Mouse (Mus musculus) spleen, postnatal 4 days (tissue): Measurements from ENCODE around the gene Mpo.

Experiments
- DNase-seq, 2 experiments: peaks; one replicate each; pipeline ENCODE4 v3.0.0; 2022; ENCODE audit warnings: low spot score in 2 of 2

Mpo gene

DNA sequence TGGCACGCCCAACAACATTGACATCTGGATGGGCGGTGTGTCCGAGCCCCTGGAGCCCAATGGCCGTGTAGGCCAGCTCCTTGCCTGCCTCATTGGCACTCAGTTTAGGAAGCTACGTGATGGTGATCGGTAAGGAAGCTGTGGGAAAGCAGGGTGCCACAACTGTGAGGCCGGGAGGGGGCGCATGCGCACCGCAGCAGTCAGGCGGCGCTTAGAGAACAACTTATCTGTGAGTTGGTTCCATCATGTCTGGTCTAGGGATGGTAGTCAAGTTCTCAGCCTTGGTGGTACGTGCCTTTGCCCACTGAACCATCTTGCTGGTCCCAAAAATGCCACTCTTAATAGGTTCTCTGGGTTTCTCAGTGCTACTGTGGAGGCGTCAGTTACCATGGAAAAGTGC lies 9.2 kb downstream of the Mpo start:
- no peak for DNase-seq

GRCm38 (mm10) chr11:87805448-87805847 lies 12.1 kb downstream of the Mpo start:
- peak in 1 of 2 experiments; percentile 71 for DNase-seq

GRCm38 (mm10) chr11:87807433-87807832 lies 14.1 kb downstream of the Mpo start:
- no peak for DNase-seq

GRCm38 (mm10) chr11:87808236-87808635 lies 14.9 kb downstream of the Mpo start:
- DNase-seq, result no peak

- DNase-seq, result no peak
Measured at GRCm38 (mm10) chr11:87811396-87811795, 18.0 kb downstream of the Mpo start.

GRCm38 (mm10) chr11:87814831-87815230 lies 21.4 kb downstream of the Mpo start:
- no peak for DNase-seq

DNA sequence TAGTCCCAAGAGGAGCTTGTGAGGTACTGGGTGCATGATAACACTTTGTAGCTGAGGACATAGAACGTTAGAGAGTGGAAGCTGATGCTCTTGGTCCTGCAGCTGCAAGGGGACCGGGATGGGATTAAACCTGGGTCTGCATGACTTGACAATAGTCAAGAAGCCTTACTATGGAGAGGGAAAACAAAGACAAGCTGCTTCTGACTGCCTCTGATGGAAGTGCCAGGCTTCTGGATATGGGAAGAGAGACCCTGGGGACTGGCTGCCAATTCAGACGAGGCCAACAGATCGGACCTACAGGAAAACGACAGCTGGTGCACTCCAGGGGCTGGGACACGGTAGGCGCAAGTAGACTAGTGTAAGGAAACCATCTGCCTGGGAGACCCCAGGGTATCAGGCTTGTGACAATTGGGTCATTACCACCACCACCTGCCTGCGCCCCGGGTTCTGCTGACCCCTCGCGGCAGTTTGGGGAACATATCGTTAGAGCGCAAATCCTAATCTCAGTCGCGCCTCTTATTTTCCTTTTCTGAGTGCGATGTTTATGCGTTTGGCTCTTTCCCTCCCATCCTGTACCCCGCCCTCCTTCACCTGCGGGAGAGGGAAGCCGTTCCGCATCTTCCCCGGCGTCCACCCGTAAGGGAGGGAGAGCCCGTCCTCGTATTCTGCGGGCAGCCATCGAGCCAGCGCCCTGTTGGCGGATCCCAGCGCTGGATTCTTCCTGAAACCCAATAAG lies 23.5 kb downstream of the Mpo start:
- DNase-seq, result peak in 1 of 2 experiments; percentile 74

DNA sequence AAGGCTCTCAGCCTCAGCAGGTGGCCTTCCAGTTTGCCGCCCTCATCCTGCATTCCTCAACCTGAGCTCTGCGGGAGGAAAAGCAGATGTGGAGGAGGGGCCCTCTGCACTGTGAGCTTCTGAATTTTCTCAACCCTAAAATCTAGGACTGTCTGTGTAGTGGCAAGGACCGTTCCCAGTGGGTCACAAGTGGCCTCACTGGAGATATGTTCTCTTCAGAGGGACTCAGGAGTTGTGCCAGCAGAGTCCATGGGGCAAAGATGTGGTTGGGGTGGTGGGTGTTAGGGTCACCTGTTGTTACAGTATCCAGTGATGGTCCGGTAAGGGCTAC lies 24.0 kb downstream of the Mpo start:
- DNase-seq, result no peak

GRCm38 (mm10) chr11:87821502-87821901 lies 28.1 kb downstream of the Mpo start:
- no peak for DNase-seq

GRCm38 (mm10) chr11:87828239-87828900 lies 35.0 kb downstream of the Mpo start, which contains the start of gene Lpo:
TSS of gene Lpo (minus strand) at chr11:87828289.
- no peak for DNase-seq

DNA sequence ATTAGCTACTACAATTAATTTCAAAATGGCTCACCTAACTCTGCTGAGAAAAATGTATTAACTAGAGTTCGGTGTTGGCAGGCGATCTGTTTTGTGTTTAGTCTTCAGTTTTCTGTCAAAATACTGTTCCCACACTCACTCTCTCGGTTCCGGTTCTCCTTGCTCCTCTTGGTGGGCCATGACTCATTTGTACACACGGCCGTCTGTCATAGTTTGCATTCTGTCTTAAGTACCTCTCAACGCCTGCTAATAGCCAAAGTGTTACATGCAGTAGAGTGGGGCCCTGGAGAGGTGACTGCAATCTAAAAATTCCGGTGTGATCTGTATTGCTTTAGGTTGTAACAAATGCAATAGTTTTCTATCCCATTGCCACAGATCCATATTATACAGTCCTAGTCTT lies 47.3 kb downstream of the Mpo start:
- no peak for DNase-seq

GRCm38 (mm10) chr11:87841436-87841835 lies 48.1 kb downstream of the Mpo start:
- DNase-seq, result no peak

GRCm38 (mm10) chr11:87846968-87847600 lies 53.7 kb downstream of the Mpo start:
- no peak for DNase-seq

DNA sequence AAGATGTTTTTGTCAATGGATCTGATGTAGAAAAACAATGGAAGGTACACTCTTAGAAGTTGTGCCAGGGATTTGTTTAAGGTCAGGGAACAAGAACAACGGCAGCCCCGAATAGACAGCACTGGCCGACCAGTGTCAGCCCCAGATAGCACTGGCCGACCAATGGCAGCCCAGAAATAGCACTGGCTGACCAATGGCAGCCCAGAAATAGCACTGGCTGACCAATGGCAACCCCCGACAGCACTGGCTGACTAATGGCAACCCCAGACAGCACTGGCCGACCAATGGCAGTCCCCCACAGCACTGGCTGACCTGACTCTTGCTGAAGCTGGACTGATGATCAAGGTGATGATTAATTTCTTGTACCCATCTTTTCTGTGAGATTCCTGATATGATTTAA lies 54.5 kb downstream of the Mpo start:
- no peak for DNase-seq

DNA sequence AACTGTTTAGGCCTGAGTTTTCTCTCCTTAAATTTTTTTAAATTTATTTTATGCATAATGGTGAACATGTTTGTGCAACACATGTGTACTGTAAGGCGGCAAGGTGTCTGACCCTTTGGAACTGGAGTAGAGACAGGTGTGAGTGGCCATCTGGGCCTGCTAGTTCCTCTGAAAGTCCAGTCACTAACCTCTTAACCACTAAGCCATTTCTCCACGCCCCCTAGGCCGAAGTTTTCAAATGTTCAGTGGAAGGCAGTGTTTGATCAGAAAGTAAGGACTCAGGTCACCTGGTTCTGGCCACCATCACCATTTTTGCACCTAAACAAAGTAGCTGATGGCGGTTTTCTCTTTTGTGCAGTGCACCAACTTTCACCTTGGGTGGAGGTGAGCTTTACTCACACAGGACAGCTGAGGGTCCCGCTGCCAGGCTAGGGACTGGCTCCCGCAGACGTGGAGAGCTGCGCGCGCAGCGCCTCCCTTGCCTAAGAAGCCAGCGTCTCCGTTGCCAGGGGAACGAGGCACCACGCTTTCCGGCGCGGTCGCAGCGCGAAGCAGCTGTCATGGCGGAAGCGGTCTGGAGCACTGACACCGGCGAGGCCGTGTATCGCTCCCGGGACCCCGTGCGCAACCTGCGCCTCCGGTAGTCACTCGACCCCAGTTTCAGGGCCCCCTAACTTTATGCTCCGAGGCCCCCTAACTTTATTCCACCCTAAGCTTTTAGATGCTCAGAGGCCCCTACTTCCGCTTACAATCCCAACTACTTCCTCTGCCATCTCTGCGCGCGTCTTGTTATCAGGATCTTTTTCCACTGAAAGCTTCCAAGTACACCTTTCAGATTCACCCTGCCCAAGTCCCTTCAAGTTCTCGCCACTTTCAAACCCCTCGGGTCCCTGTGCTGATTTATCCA lies 59.6 kb downstream of the Mpo start, which contains the start of gene Mks1:
Mks1 (plus strand) TSS at position 526 of the 907 bp plus-strand sequence.
- peak; percentile 80 to 91 for DNase-seq

- no peak for DNase-seq
Measured at GRCm38 (mm10) chr11:87853597-87853954, 60.2 kb downstream of the Mpo start.
